Mouse (Mus musculus) brain, embryonic 14.5 days (tissue): ENCODE measurements at regions not wholly inside any gene's neighbourhood (a gene's known extent, or its start where the extent isn't known, plus 50 kb on each side); places are given as distances from the start of the nearest gene placed in this dataset.

Source experiments
- CTCF ChIP-seq: fragments of 200-500 bp; IDR thresholded peaks from 2 replicates; pipeline ENCODE4 v1.5.1; 2012; ENCODE audit warnings: inconsistent platforms, mild to moderate bottlenecking, moderate library complexity, borderline replicate concordance; ENCODE audit not compliant: insufficient read depth, insufficient read length; ENCODE audit errors: extremely low read depth
- POLR2A ChIP-seq: fragments of 200-500 bp; IDR thresholded peaks from 2 replicates; pipeline ENCODE4 v1.6.1; 2012; ENCODE audit warnings: mild to moderate bottlenecking, inconsistent platforms, borderline replicate concordance; ENCODE audit not compliant: poor library complexity, insufficient read depth, insufficient read length, severe bottlenecking; ENCODE audit errors: extremely low read depth

- TF ChIP-seq POLR2A (no peak), CTCF (no peak)
These were observed 625.9 kb upstream of the Adamts9 start for GRCm38 (mm10) chr6:93569211-93569610.
